Mouse (Mus musculus) lung, adult 2 months (tissue): ENCODE results near the gene Sla2. TPM values are rescaled to one million over a fixed set of nuclear protein-coding genes. Genes with fewer than 3 reads are reported as not detected.

Experiments
- DNase-seq: peaks from one replicate; pipeline ENCODE4 v3.0.0; 2022
- H3K4me1 ChIP-seq: fragments of 200-500 bp; 2 replicates; pipeline ENCODE4 v1.6.1; 2011; ENCODE audit warnings: low read length; ENCODE audit not compliant: control insufficient read depth, insufficient read depth
- H3K4me3 ChIP-seq: fragments of 200-500 bp; replicated peaks from 2 replicates; pipeline ENCODE3; 2011; ENCODE audit warnings: low read depth, mild to moderate bottlenecking, control low read depth, low read length; ENCODE audit errors: extremely low read depth
- CTCF ChIP-seq: fragments of 200-500 bp; IDR thresholded peaks from 2 replicates; pipeline ENCODE4 v1.5.1; 2011; ENCODE audit warnings: mild to moderate bottlenecking, low read length, control low read depth; ENCODE audit not compliant: insufficient read depth
- POLR2A ChIP-seq: fragments of 200-500 bp; IDR thresholded peaks from 2 replicates; pipeline ENCODE4 v1.6.1; 2011; ENCODE audit warnings: low read depth, mild to moderate bottlenecking, control low read depth, low read length, borderline replicate concordance; ENCODE audit errors: extremely low read depth
- WGBS: fragments of 180-500 bp; shearing (Covaris S2); methylation state at CpG from one replicate; pipeline ENCODE4 v1.1.7; 2018; 5-methylcytosine and 5-hydroxymethylcytosine counted together
- polyA plus RNA-seq: library from polyadenylated mRNA; depleted of rRNA; stranded (reverse); fragments of >200 nt; gene quantifications from 2 replicates; pipeline ENCODE4 v1.2.3, GENCODE M21; 2012

Sla2 gene
- polyA plus RNA-seq, 1 experiment = 0.95 TPM

- H3K4me1 ChIP-seq = 0 out of 2 replicates have a peak, but pooled peaks cover 2% of the 10 kb centered on the region
- no peak overlapping the region for H3K4me3 ChIP-seq
- TF ChIP-seq CTCF (no peak), POLR2A (no peak)
- no peak for DNase-seq
- 63% methylated on average over 6 of the region's 6 CpGs for WGBS
Observed at GRCm38 (mm10) chr2:156901883-156902282, 14.9 kb upstream of the Sla2 start.

GRCm38 (mm10) chr2:156901344-156901743 lies 14.4 kb upstream of the Sla2 start:
- no peak for DNase-seq
- Histone ChIP-seq H3K4me3 (no peak overlapping the region), H3K4me1 (0 out of 2 replicates have a peak, but pooled peaks cover 2% of the 10 kb centered on the region)
- 88% methylated on average over 2 of the region's 2 CpGs for WGBS
- TF ChIP-seq CTCF (no peak), POLR2A (no peak)

GRCm38 (mm10) chr2:156899184-156899583 lies 12.2 kb upstream of the Sla2 start:
- TF ChIP-seq POLR2A = no peak
- TF ChIP-seq CTCF = no peak
- no peak overlapping the region for H3K4me3 ChIP-seq
- no peak for DNase-seq
- 0 out of 2 replicates have a peak, but pooled peaks cover 2% of the 10 kb centered on the region for H3K4me1 ChIP-seq
- 77% methylated on average over 4 of the region's 4 CpGs for WGBS

GRCm38 (mm10) chr2:156898374-156898773 lies 11.4 kb upstream of the Sla2 start:
- 36% methylated on average over 4 of the region's 4 CpGs for WGBS
- no peak for DNase-seq
- Histone ChIP-seq H3K4me1 (0 out of 2 replicates have a peak, but pooled peaks cover 2% of the 10 kb centered on the region), H3K4me3 (no peak overlapping the region)
- TF ChIP-seq CTCF (no peak), POLR2A (no peak)

- TF ChIP-seq CTCF (no peak), POLR2A (no peak)
- 89% methylated on average over 9 of the region's 9 CpGs for WGBS
- Histone ChIP-seq H3K4me1 (0 out of 2 replicates have a peak, but pooled peaks cover 2% of the 10 kb centered on the region), H3K4me3 (no peak overlapping the region)
- DNase-seq = no peak
Observed at GRCm38 (mm10) chr2:156897034-156897433, 10.0 kb upstream of the Sla2 start.

- Histone ChIP-seq H3K4me1 (0 out of 2 replicates have a peak, but pooled peaks cover 2% of the 10 kb centered on the region), H3K4me3 (no peak overlapping the region)
- DNase-seq = no peak
- WGBS = 65% methylated on average over 9 of the region's 9 CpGs
- no peak for TF ChIP-seq POLR2A
- no peak for TF ChIP-seq CTCF
Observed at GRCm38 (mm10) chr2:156896384-156896914, 9.5 kb upstream of the Sla2 start.

GRCm38 (mm10) chr2:156894496-156895265 lies 7.7 kb upstream of the Sla2 start:
- H3K4me3 ChIP-seq = no peak overlapping the region
- no peak for DNase-seq
- 57% methylated on average over 15 of the region's 15 CpGs for WGBS
- TF ChIP-seq CTCF = no peak
- no peak for TF ChIP-seq POLR2A
- 0 out of 2 replicates have a peak, but pooled peaks cover 2% of the 10 kb centered on the region for H3K4me1 ChIP-seq

GRCm38 (mm10) chr2:156892821-156893220 lies 5.8 kb upstream of the Sla2 start:
- Histone ChIP-seq H3K4me1 (0 out of 2 replicates have a peak, but pooled peaks cover under 1% of the 10 kb centered on the region), H3K4me3 (no peak overlapping the region)
- TF ChIP-seq POLR2A = no peak
- TF ChIP-seq CTCF = no peak
- 75% methylated on average over 6 of the region's 6 CpGs for WGBS
- no peak for DNase-seq

- no peak overlapping the region for H3K4me3 ChIP-seq
- no peaks in the 10 kb centered on the region for H3K4me1 ChIP-seq
- TF ChIP-seq POLR2A (no peak), CTCF (no peak)
- WGBS = 65% methylated on average over 3 of the region's 3 CpGs
- DNase-seq = no peak
Observed at GRCm38 (mm10) chr2:156892240-156892639, 5.2 kb upstream of the Sla2 start.
